Mouse (Mus musculus) Patski (cell line): Measurements from ENCODE around the gene Gm10645. TPM values are rescaled to one million over a fixed set of nuclear protein-coding genes. Genes with fewer than 3 reads are reported as not detected.

ENCODE experiments used
- ATAC-seq: fragments of 100-300 bp; one replicate; pipeline ENCODE4 v1.8.0; 2021
- CTCF ChIA-PET: fragments of 350-600 bp; sonication (Branson Sonifier 250); formaldehyde crosslinking; loops from one replicate; lab custom pipeline; 2022; ENCODE audit warnings: inconsistent platforms; lab: Charles Lee
- POLR2A ChIA-PET: fragments of 350-600 bp; sonication (Branson Sonifier 250); formaldehyde crosslinking; loops from one replicate; lab custom pipeline; 2022; ENCODE audit warnings: antibody characterized with exemption, inconsistent platforms; lab: Charles Lee
- DNase-seq: peaks from one replicate; pipeline ENCODE4 v3.0.0-alpha.2; 2011; ENCODE audit warnings: low read depth, low spot score
- H3K27me3 ChIP-seq: fragments of 371-371 bp; one replicate; pipeline ENCODE4 v1.5.1; 2021
- CTCF ChIP-seq: fragments of 100-300 bp; IDR thresholded peaks from one replicate; pipeline ENCODE4 v1.5.1; 2021
- in situ Hi-C: fragments of 300-500 bp; cut with MboI; formaldehyde crosslinking; loops from 3 replicates; pipeline ENCODE4 v1.11.1; 2018; ENCODE audit warnings: low pct_unique_long_range_greater_than_20kb, mixed read lengths
- polyA plus RNA-seq: library from polyadenylated mRNA; unstranded; gene quantifications from one replicate; pipeline ENCODE4 v1.2.3, GENCODE M21; 2021

Gene Gm10645
- polyA plus RNA-seq, 1 experiment from 2014 or later = 3.3 TPM

DNA sequence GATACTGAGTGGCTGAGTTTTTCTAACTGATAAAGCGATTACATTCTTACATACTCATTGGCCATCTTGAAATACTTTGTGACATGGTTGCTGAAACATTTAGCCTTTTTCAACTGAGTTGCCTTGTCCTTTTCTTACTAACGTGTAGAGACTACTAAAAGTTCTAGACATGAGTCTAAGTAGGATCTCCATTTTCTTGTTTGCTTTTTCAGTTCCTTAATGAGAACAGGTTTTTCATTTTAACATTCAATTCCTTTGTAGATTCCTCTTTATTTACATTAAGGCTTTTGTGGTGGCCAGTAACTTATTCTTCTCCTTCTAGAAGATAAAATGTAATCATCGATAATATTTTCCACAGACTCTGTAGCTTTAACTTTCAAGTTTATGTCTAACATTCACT is 3.2 kb upstream of the Gm10645 start:
- in situ Hi-C loops = loop anchor here (5.0 to 10.0 kb wide), 2 partner anchors 67 to 224 kb away; no protein-coding TSS in a partner anchor
- CTCF ChIA-PET = interaction anchor here (1.1 to 1.7 kb wide), 4 partner anchors 8 to 314 kb away, joined by 3 to 6 read pairs (median 4); no protein-coding TSS in a partner anchor
- POLR2A ChIA-PET = no interaction called here
- TF ChIP-seq CTCF = no peak
- H3K27me3 ChIP-seq = no peaks in the 10 kb centered on the region
- DNase-seq = no peak
- no peak for ATAC-seq

DNA sequence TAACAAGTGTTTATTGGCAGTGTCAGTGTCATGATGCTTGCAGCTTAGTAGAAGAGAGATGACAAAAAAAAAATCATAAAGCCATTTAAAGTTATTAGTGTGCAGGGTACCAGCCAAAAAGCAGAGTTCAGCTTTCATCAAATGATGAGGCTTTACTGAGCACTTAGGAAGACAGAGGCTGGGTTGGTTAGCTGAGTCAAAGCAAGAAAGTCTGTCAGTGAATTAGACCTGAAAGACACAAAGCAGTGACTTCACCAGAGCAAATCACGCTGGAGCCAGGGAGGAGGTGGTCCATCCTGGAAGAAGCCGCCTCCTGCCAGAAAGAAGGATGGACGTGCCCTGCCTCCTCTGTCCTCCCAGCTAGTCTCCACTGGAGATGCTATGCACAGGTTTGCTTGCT is 2.0 kb upstream of the Gm10645 start:
- ChIA-PET POLR2A (no interaction called here), CTCF (no interaction called here)
- in situ Hi-C loops = loop anchor here (5.0 to 10.0 kb wide), 2 partner anchors 66 to 223 kb away; no protein-coding TSS in a partner anchor
- H3K27me3 ChIP-seq = no peaks in the 10 kb centered on the region
- DNase-seq (no peak), ATAC-seq (no peak)
- TF ChIP-seq CTCF = no peak

DNA sequence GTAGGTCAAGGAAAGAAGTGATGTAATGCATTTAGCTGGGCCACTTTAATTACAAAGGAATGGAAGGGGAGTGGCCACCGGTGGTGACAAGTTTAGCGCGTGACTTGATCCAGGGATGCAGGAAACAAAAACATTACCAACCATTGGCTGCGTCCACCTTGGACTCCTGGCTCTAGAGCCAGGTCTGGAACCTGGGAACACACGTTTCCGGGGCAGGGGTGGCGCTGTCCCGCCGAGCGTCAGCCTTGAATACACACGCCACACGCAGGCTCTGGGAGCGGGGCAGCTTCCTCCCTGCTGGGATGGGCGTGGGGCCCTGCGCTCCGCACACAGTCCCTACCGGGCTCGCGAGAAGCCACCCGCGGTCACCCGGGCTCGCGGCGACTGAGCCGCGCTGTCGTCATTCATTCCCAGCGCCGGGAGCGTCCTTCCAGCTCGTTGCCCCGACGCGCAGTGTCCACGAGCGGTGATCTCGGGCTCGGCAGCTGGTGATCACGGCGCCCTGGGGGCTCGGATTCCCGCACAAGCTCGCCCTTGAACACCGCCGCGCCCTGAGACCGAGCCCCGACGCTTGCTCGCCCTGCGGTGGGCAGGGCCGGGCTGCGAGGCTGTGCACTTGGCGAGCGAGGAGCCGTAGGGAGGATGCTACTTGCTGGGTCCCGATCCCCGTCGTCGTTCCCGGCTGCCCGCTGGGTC is 587 bp downstream of the Gm10645 start, which contains the start of gene Tbc1d9:
TSS of gene Tbc1d9 (plus strand) at position 118 of the 696 bp plus-strand sequence.
- in situ Hi-C loops = loop anchor here (5.0 to 10.0 kb wide), 2 partner anchors 63 to 221 kb away; no protein-coding TSS in a partner anchor
- ATAC-seq (peak; percentile 84), DNase-seq (peak; percentile 43)
- CTCF ChIA-PET = interaction anchor here (0.8 to 1.9 kb wide), 3 partner anchors 14 to 76 kb away, joined by 3 to 4 read pairs (median 3); no protein-coding TSS in a partner anchor
- TF ChIP-seq CTCF = peak; percentile 64
- POLR2A ChIA-PET = interaction anchor here (0.7 kb wide), 2 partner anchors 30 to 285 kb away, joined by 3 read pairs; no protein-coding TSS in a partner anchor
- H3K27me3 ChIP-seq = no peaks in the 10 kb centered on the region

- no peak for ATAC-seq
- ChIA-PET CTCF (interaction anchor here (1.2 to 1.7 kb wide), 3 partner anchors 8 to 13 kb away, joined by 4 to 6 read pairs (median 4); no protein-coding TSS in a partner anchor), POLR2A (no interaction called here)
- TF ChIP-seq CTCF = no peak
- in situ Hi-C loops = loop anchor here (10.0 kb wide), 1 partner anchor 216 kb away; no protein-coding TSS in a partner anchor
- no peaks in the 10 kb centered on the region for H3K27me3 ChIP-seq
- no peak for DNase-seq
Measured at GRCm38 (mm10) chr8:83160613-83161012, 5.4 kb downstream of the Gm10645 start.

DNA sequence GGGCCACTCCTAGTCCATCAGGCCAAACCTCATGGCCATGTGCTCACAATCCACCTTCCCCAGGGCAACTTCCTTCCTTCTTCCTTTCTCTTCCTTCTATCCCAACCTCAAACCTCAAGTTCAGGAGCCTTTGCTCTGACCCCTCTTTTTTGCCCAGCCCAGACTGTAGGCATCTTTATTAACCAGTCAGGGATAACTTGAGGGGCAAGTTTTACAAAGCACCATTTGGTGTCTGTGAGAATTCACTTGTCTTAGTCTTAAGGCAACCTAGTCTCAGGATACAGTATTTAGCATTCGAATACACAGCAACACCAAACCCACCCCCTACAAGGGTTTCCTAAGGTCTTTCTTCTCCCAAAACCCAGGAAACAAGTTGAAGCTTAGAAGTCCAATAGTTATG is 6.4 kb downstream of the Gm10645 start:
- ChIA-PET CTCF (no interaction called here), POLR2A (interaction anchor here (0.6 kb wide), 1 partner anchor 47 kb away, joined by 4 read pairs; no protein-coding TSS in a partner anchor)
- no peaks in the 10 kb centered on the region for H3K27me3 ChIP-seq
- no peak for DNase-seq
- in situ Hi-C loops = loop anchor here (10.0 kb wide), 1 partner anchor 215 kb away; no protein-coding TSS in a partner anchor
- no peak for TF ChIP-seq CTCF
- no peak for ATAC-seq

DNA sequence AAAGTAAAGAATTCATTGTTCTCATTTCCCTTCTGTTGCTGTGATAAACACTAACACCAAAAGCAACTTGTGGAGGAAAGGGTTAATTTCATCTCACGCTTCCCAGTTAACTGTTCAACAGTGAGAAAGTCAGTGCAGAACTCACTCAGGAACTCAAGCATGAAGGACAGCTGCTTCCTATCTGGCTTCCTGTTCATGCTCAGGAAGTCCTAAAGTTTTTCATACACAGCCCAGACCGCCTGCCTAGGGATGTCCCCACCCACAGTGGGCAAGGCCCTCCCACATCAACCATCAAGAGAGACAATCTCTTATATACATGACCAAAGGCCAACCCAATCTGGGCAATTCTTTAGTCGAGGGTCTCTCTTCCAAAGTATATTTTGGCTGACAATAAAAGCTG is 7.0 kb downstream of the Gm10645 start:
- ATAC-seq (no peak), DNase-seq (no peak)
- ChIA-PET POLR2A (no interaction called here), CTCF (no interaction called here)
- H3K27me3 ChIP-seq = no peaks in the 10 kb centered on the region
- in situ Hi-C loops = no loop called here
- TF ChIP-seq CTCF = no peak

DNA sequence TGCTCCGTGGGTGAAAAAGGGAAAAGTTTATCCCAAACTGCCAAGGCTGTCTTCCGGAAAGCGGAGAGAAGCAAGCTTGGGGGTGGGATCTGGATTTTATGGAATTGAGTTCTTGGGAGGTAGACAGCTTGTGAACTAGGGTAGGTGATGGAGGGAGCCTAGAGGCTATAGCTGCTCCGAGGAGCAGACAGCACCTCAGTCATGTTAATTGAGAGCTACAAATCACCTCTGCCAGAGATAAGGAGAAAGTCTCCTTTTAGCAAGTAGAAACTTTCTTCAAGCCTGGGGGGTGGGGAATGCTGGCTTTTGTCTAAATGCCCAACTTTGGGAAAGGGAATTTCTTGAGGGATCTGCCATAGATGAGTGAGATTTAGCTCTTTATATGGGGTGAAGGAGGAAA is 10.9 kb downstream of the Gm10645 start:
- CTCF ChIA-PET = no interaction called here
- POLR2A ChIA-PET = interaction anchor here (0.8 kb wide), 1 partner anchor 15 kb away, joined by 5 read pairs; no protein-coding TSS in a partner anchor
- no peak for ATAC-seq
- DNase-seq = no peak
- H3K27me3 ChIP-seq = no peaks in the 10 kb centered on the region
- in situ Hi-C loops = no loop called here
- TF ChIP-seq CTCF = no peak

- TF ChIP-seq CTCF = no peak
- no peak for DNase-seq
- in situ Hi-C loops = no loop called here
Measured at GRCm38 (mm10) chr8:83152470-83152869, 13.5 kb downstream of the Gm10645 start.

DNA sequence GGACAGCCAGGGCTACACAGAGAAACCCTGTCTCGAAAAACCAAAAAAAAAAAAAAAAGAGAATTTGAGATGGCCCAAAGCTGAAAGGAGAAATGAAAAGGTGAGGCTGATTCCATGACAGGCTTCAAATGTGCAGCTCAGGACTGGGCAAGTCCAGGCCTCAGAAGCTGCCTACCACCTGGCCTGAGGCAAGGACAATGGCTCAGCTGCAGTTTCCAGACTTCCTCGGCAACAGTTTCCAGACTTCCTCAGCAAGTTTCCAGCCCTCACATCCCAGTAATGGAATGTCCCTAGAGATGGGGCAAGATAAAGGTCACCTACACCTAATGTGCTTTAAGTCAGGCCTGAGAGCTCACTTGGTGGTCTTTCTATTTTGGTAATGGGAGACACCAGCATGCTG is 13.9 kb downstream of the Gm10645 start:
- DNase-seq = no peak
- no peaks in the 10 kb centered on the region for H3K27me3 ChIP-seq
- POLR2A ChIA-PET = no interaction called here
- no peak for ATAC-seq
- CTCF ChIA-PET = interaction anchor here (0.8 to 1.2 kb wide), 2 partner anchors 9 to 13 kb away, joined by 3 to 4 read pairs; partner anchors contain the start of gene Tbc1d9
- in situ Hi-C loops = no loop called here
- TF ChIP-seq CTCF = no peak

More at GRCm38 (mm10) chr8:83152470-83152869, 13.5 kb downstream of the Gm10645 start:
- H3K27me3 ChIP-seq = no peaks in the 10 kb centered on the region
- ChIA-PET CTCF (interaction anchor here (1.2 kb wide), 1 partner anchor 9 kb away, joined by 4 read pairs; no protein-coding TSS in a partner anchor), POLR2A (no interaction called here)
- no peak for ATAC-seq

DNA sequence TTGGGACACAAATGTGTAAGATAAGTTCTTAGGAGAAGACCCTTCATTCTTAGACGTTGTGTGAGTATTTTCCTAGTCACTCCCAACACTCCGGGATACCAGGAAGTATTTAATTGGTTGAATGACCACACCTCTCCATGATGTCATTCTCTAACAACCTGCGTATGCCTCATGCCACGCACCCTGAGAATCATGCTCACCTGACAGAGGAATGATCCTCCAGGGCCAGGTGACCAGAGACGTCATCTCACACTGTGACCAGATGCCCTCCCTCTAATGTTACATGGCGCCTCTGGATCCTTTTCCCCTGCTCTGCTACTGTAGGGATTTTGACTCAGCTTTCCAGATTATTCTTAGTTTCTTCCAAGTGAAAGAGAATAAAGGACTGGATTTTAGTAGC is 16.8 kb downstream of the Gm10645 start:
- DNase-seq (no peak), ATAC-seq (no peak)
- TF ChIP-seq CTCF = no peak
- H3K27me3 ChIP-seq = no peaks in the 10 kb centered on the region
- in situ Hi-C loops = no loop called here
- CTCF ChIA-PET = no interaction called here
- POLR2A ChIA-PET = interaction anchor here (0.7 kb wide), 1 partner anchor 12 kb away, joined by 3 read pairs; no protein-coding TSS in a partner anchor
